Mouse (Mus musculus): Measurements from ENCODE around the gene Snx29. TPM values are rescaled to one million over a fixed set of nuclear protein-coding genes. Genes with fewer than 3 reads are reported as not detected.

Snx29 gene
- total and polyA plus RNA-seq, 3 experiments = 1.2 to 3.2 (median 3.1) TPM

GRCm38 (mm10) chr16:11370132-11370544, 47.4 kb downstream of the Snx29 start:
- H3K36me3 ChIP-seq (replicated peaks in 1 of 2; ENCODE audit: control insufficient read depth in 1 of 2, insufficient read depth in 1 of 2, low read length in 1 of 2) = peaks cover 0 to 2% of the 10 kb centered on the region in 2 experiments
- H3K4me1 ChIP-seq (ENCODE audit: control insufficient read depth in 1 of 2, insufficient read depth in 2 of 2) = peaks cover 12 to 31% of the 10 kb centered on the region in 2 experiments
- in situ Hi-C loops (cut with MboI; ENCODE audit: low pct_ligation_motif_present, low pct_unique_long_range_greater_than_20kb, low sequenced_read_pairs) (loop anchor here (5.0 kb wide), 1 partner anchor 43 kb away; no protein-coding TSS in a partner anchor), dilution Hi-C loops (cut with MboI; ENCODE audit: extremely low pct_ligation_motif_present, extremely low pct_unique_long_range_greater_than_20kb, low sequenced_read_pairs) (no loop called here)
- no peak overlapping the region for H3K27ac ChIP-seq (ENCODE audit: insufficient read depth, low read depth)
- no peaks in the 10 kb centered on the region for H3K79me2 ChIP-seq (replicated peaks; ENCODE audit: control insufficient read depth, extremely low read depth, insufficient read depth, poor library complexity, severe bottlenecking)
- no peak overlapping the region for H3K9ac ChIP-seq (ENCODE audit: insufficient read depth, low read depth)
- no peak overlapping the region for H3K4me2 ChIP-seq (ENCODE audit: insufficient read depth, low read depth, poor library complexity, severe bottlenecking)
- H3K9me3 ChIP-seq (replicated peaks; ENCODE audit: low read length) = no peaks in the 10 kb centered on the region
- no peak overlapping the region for H3K4me3 ChIP-seq (replicated peaks in 1 of 3; ENCODE audit: low read depth in 2 of 3, low read length in 2 of 3, poor library complexity in 1 of 3)
- no peaks in the 10 kb centered on the region for H3K27me3 ChIP-seq (replicated peaks)
- peak; percentile 16 for DNase-seq (ENCODE audit: extremely low read depth)
- TF ChIP-seq POLR2A (IDR thresholded peaks at IDR 0.05; ENCODE audit: low read depth, low read length) (no peak), NRF1 (IDR thresholded peaks at IDR 0.05; ENCODE audit: low read depth, low read length) (no peak), PAX5 (IDR thresholded peaks at IDR 0.05; ENCODE audit: low read length) (no peak)

GRCm38 (mm10) chr16:11379264-11379663, 56.6 kb downstream of the Snx29 start:
- Histone ChIP-seq H3K36me3 (replicated peaks in 1 of 2; ENCODE audit: control insufficient read depth in 1 of 2, insufficient read depth in 1 of 2, low read length in 1 of 2) (peaks cover 0 to 2% of the 10 kb centered on the region in 2 experiments), H3K27me3 (replicated peaks) (no peaks in the 10 kb centered on the region), H3K27ac (ENCODE audit: insufficient read depth, low read depth) (no peak overlapping the region), H3K4me2 (ENCODE audit: insufficient read depth, low read depth, poor library complexity, severe bottlenecking) (no peak overlapping the region), H3K9ac (ENCODE audit: insufficient read depth, low read depth) (no peak overlapping the region), H3K79me2 (replicated peaks; ENCODE audit: control insufficient read depth, extremely low read depth, insufficient read depth, poor library complexity, severe bottlenecking) (no peaks in the 10 kb centered on the region), H3K4me1 (ENCODE audit: control insufficient read depth in 1 of 2, insufficient read depth in 2 of 2) (peaks cover 2 to 5% of the 10 kb centered on the region in 2 experiments; a peak in 2 of 4 replicates), H3K4me3 (replicated peaks in 1 of 3; ENCODE audit: low read depth in 2 of 3, low read length in 2 of 3, poor library complexity in 1 of 3) (no peak overlapping the region), H3K9me3 (replicated peaks; ENCODE audit: low read length) (no peaks in the 10 kb centered on the region)
- TF ChIP-seq CTCF (conservative IDR thresholded peaks at IDR 0.05 in 1 of 2, IDR thresholded peaks at IDR 0.05 in 1 of 2; ENCODE audit: low read depth in 2 of 2, low read length in 2 of 2) (no peak), ZC3H11A (IDR thresholded peaks at IDR 0.05; ENCODE audit: low read depth, low read length) (no peak), ELF1 (IDR thresholded peaks at IDR 0.05; ENCODE audit: low read depth, low read length) (no peak), POLR2A (IDR thresholded peaks at IDR 0.05; ENCODE audit: low read depth, low read length) (no peak), TBP (conservative IDR thresholded peaks at IDR 0.05; ENCODE audit: low read depth, low read length) (no peak), GABPA (IDR thresholded peaks at IDR 0.05; ENCODE audit: insufficient replicate concordance, low read depth, low read length) (no peak), JUND (conservative IDR thresholded peaks at IDR 0.05; ENCODE audit: low read depth, low read length) (no peak), NRF1 (IDR thresholded peaks at IDR 0.05; ENCODE audit: low read depth, low read length) (no peak), MAZ (IDR thresholded peaks at IDR 0.05; ENCODE audit: low read depth, low read length) (no peak)
- dilution Hi-C loops (cut with MboI; ENCODE audit: extremely low pct_ligation_motif_present, extremely low pct_unique_long_range_greater_than_20kb, low sequenced_read_pairs) = no loop called here
- DNase-seq (ENCODE audit: extremely low read depth) = no peak
- in situ Hi-C loops (cut with MboI; ENCODE audit: low pct_ligation_motif_present, low pct_unique_long_range_greater_than_20kb, low sequenced_read_pairs) = no loop called here

- in situ Hi-C loops (cut with MboI; ENCODE audit: low pct_ligation_motif_present, low pct_unique_long_range_greater_than_20kb, low sequenced_read_pairs) = no loop called here
- H3K9ac ChIP-seq (ENCODE audit: insufficient read depth, low read depth) = no peak overlapping the region
- no peak for DNase-seq (ENCODE audit: extremely low read depth)
Measured at GRCm38 (mm10) chr16:11380038-11380437, 57.3 kb downstream of the Snx29 start.

More at GRCm38 (mm10) chr16:11380038-11380437, 57.3 kb downstream of the Snx29 start:
- H3K27me3 ChIP-seq (replicated peaks) = no peaks in the 10 kb centered on the region
- no peak overlapping the region for H3K4me3 ChIP-seq (replicated peaks in 1 of 3; ENCODE audit: low read depth in 2 of 3, low read length in 2 of 3, poor library complexity in 1 of 3)
- peaks cover 0 to 2% of the 10 kb centered on the region in 2 experiments for H3K36me3 ChIP-seq (replicated peaks in 1 of 2; ENCODE audit: control insufficient read depth in 1 of 2, insufficient read depth in 1 of 2, low read length in 1 of 2)
- H3K4me2 ChIP-seq (ENCODE audit: insufficient read depth, low read depth, poor library complexity, severe bottlenecking) = no peak overlapping the region
- H3K9me3 ChIP-seq (replicated peaks; ENCODE audit: low read length) = no peaks in the 10 kb centered on the region
- TF ChIP-seq KAT2A (IDR thresholded peaks at IDR 0.05; ENCODE audit: insufficient replicate concordance, low read length) (no peak), MAZ (IDR thresholded peaks at IDR 0.05; ENCODE audit: low read depth, low read length) (no peak), CTCF (conservative IDR thresholded peaks at IDR 0.05 in 1 of 2, IDR thresholded peaks at IDR 0.05 in 1 of 2; ENCODE audit: low read depth in 2 of 2, low read length in 2 of 2) (no peak), JUN (IDR thresholded peaks at IDR 0.05; ENCODE audit: insufficient read depth, low read depth, low read length) (no peak), PAX5 (IDR thresholded peaks at IDR 0.05; ENCODE audit: low read length) (no peak), GABPA (IDR thresholded peaks at IDR 0.05; ENCODE audit: insufficient replicate concordance, low read depth, low read length) (no peak), E2F4 (IDR thresholded peaks at IDR 0.05; ENCODE audit: insufficient replicate concordance, low read depth, low read length) (no peak)
- H3K27ac ChIP-seq (ENCODE audit: insufficient read depth, low read depth) = no peak overlapping the region
- peaks cover 6 to 12% of the 10 kb centered on the region in 2 experiments for H3K4me1 ChIP-seq (ENCODE audit: control insufficient read depth in 1 of 2, insufficient read depth in 2 of 2)
- dilution Hi-C loops (cut with MboI; ENCODE audit: extremely low pct_ligation_motif_present, extremely low pct_unique_long_range_greater_than_20kb, low sequenced_read_pairs) = no loop called here
- no peaks in the 10 kb centered on the region for H3K79me2 ChIP-seq (replicated peaks; ENCODE audit: control insufficient read depth, extremely low read depth, insufficient read depth, poor library complexity, severe bottlenecking)

Data from CH12.LX (cell line).